10 mouse cellular contexts compared by ENCODE assay signal in the genomic region with DNA sequence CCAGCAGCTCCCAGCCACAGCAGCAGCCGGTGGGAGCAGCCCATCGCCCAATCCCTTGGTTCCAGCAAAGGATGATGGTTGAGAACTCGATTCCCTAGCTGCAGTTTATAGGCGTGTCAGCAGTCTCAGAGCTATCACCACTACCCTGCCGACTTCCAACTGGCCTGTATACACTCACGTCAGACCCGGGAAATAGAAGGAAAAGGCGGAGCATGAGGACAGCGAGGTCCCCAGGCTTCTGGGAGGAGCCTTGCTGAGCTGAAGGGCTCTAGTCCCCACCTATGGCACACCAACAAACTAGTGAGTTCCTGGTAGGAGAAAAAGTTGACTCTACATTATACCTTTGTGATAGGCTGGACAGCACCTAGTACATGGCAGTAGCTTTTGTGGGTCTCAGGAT. TPM values are rescaled to one million over a fixed set of nuclear protein-coding genes. Genes with fewer than 3 reads are reported as not detected.
DNase-seq lines count a peak whose midpoint lies in the region; ATAC-seq lines count a peak whose summit lies in the region.
"Had no signal": no experiment of that assay in that cellular context is flagged by ENCODE, and none has a peak within 500 bp of the region (broad histone marks: within the 10 kb centered on the region; RNA-seq: fewer than 3 reads in every experiment).

Gene Ltk (minus strand): TSS at position 181 of the 400 bp plus-strand sequence.

- peaks cover 20% of the 10 kb centered on the region for H3K36me3 ChIP-seq in embryonic facial prominence, embryonic 13.5 days
- H3K36me3 ChIP-seq in liver, embryonic 12.5 days, result peaks cover 20% of the 10 kb centered on the region

- no peak for ATAC-seq in embryonic facial prominence, embryonic 13.5 days (ENCODE audit: insufficient number of reproducible peaks, insufficient read depth, low FRiP score, low TSS enrichment, low read depth)
- no peak for ATAC-seq in liver, embryonic 12.5 days
- ATAC-seq: inflammation-experienced regulatory T-cells, adult 6 months had no signal

- H3K9me3 ChIP-seq in embryonic facial prominence, embryonic 13.5 days, result no peaks in the 10 kb centered on the region
- H3K9me3 ChIP-seq in liver, embryonic 12.5 days (replicated peaks), result no peaks in the 10 kb centered on the region

- DNase-seq in frontal cortex, adult 2 months (ENCODE audit: extremely low spot score in 1 of 2, low spot score in 1 of 2), result no peak
- DNase-seq in frontal cortex, postnatal 25 days (ENCODE audit: low spot score in 2 of 2), result no peak
- DNase-seq in left cerebral cortex, postnatal 14 days (ENCODE audit: low spot score in 2 of 2), result no peak
- DNase-seq in left cerebral cortex, adult 9 months (ENCODE audit: low spot score in 2 of 2), result no peak
- DNase-seq in right cerebral cortex, adult 2 months (ENCODE audit: low spot score in 2 of 2), result no peak
- no peak for DNase-seq in kidney, postnatal 10 days

- no peak within 1 kb of the TSS for H3K9ac ChIP-seq in embryonic facial prominence, embryonic 13.5 days
- no peak within 1 kb of the TSS for H3K9ac ChIP-seq in liver, embryonic 12.5 days

- H3K4me1 ChIP-seq in embryonic facial prominence, embryonic 13.5 days, result peaks cover 15% of the 10 kb centered on the region
- peaks cover 18% of the 10 kb centered on the region for H3K4me1 ChIP-seq in liver, embryonic 12.5 days

- 16% methylated on average over 9 of the region's 9 CpGs for WGBS in embryonic facial prominence, embryonic 13.5 days
- 10% methylated on average over 9 of the region's 9 CpGs for WGBS in liver, embryonic 12.5 days (ENCODE audit: insufficient replicate concordance)

- peaks cover 67% of the 10 kb centered on the region for H3K27me3 ChIP-seq in embryonic facial prominence, embryonic 13.5 days
- peaks cover 72% of the 10 kb centered on the region for H3K27me3 ChIP-seq in liver, embryonic 12.5 days (replicated peaks)

- H3K4me3 ChIP-seq in embryonic facial prominence, embryonic 13.5 days, result peak within 1 kb of the TSS; percentile 63; the same call in 1 of the 2 replicates
- H3K4me3 ChIP-seq in liver, embryonic 12.5 days, result 0 out of 2 replicates have a peak within 1 kb of the TSS, but pooled peaks have one; percentile 62
- H3K4me3 ChIP-seq: myocyte had no signal

- no peak within 1 kb of the TSS for H3K27ac ChIP-seq in embryonic facial prominence, embryonic 13.5 days
- no peak within 1 kb of the TSS for H3K27ac ChIP-seq in liver, embryonic 12.5 days

- intact Hi-C loops in left cerebral cortex, postnatal 14 days (cut with DNase I), result no loop called here

- H3K4me2 ChIP-seq in embryonic facial prominence, embryonic 13.5 days, result peak within 1 kb of the TSS; percentile 100
- H3K4me2 ChIP-seq in liver, embryonic 12.5 days, result no peak within 1 kb of the TSS; the same call in 1 of the 2 replicates

RNA-seq across cellular contexts. Expression of gene Ltk, which starts in this region (rescaled TPM):
- polyA plus RNA-seq in frontal cortex, adult 2 months (2012; rRNA removed), result 43.3 and 46.4 TPM in 2 replicates
- total RNA-seq in left cerebral cortex, postnatal 14 days (2021), result 10 to 100 TPM; 12.4 to 13.5 TPM
- 0.18 TPM in 1 of 2 replicates, not detected in the other for polyA plus RNA-seq in embryonic facial prominence, embryonic 13.5 days (2015; fragmentation: Nextera tagmentation; extraction: Ambion mirVana)
- polyA plus RNA-seq in liver, embryonic 12.5 days (2016; fragmentation: Nextera tagmentation; extraction: Ambion mirVana), result 0.19 TPM in 1 of 2 replicates, not detected in the other
- polyA plus RNA-seq: myocyte had no signal

Comparison
In these comparisons a context has a peak if more than half of its experiments do, and no peak if none do; other contexts are left out.
1. RNA of gene Ltk (polyA plus RNA-seq): 43.3 to 46.4 TPM in frontal cortex, adult 2 months; 0.19 TPM in liver, embryonic 12.5 days and 0.18 TPM in embryonic facial prominence, embryonic 13.5 days; every median in the first group is over 10 times any median in the second.